Mouse (Mus musculus) adrenal gland, postnatal 4 days (tissue): Measurements from ENCODE around the gene Snx13. TPM values are rescaled to one million over a fixed set of nuclear protein-coding genes. Genes with fewer than 3 reads are reported as not detected.

Experiments used
- DNase-seq, 2 experiments: peaks; one replicate each; pipeline ENCODE4 v3.0.0; 2021 to 2022; ENCODE audit warnings: low spot score in 2 of 2, mixed read lengths in 2 of 2
- microRNA-seq: library from miRNA; unstranded; fragments of <30 nt; microRNA quantifications from one replicate; pipeline ENCODE4 v1.2.0, GENCODE M21; 2021
- total RNA-seq, 2 experiments: library from RNA; stranded (reverse); gene quantifications; 2 replicates each; pipeline ENCODE4 v1.2.3; 2021

Snx13 gene
- total RNA-seq, 2 experiments from 2014 or later = 32.3 to 35.1 TPM

GRCm38 (mm10) chr12:35182675-35183074 lies 135.7 kb downstream of the Snx13 start:
- DNase-seq = peak; percentile 44 to 74

GRCm38 (mm10) chr12:35184261-35184660 lies 137.3 kb downstream of the Snx13 start:
- no peak for DNase-seq

GRCm38 (mm10) chr12:35191698-35192425 lies 144.9 kb downstream of the Snx13 start:
- DNase-seq = peak; percentile 13 to 57

- no peak for DNase-seq
These were observed 145.4 kb downstream of the Snx13 start for GRCm38 (mm10) chr12:35192426-35192769.

Small RNA genes within 50 kb of the gene (microRNA-seq; reads per million reads assigned to microRNA genes)
- gene Mir680-3 = not detected

Other genes starting within 250 kb of the Snx13 start
- 1 to 10 TPM; 3.6 to 4.0 TPM for gene Hdac9, start 130.1 kb upstream of the Snx13 start, total RNA-seq
- not detected for gene Prps1l1, start 62.4 kb upstream of the Snx13 start, total RNA-seq